Mouse (Mus musculus) stomach, embryonic 14.5 days (tissue): Measurements from ENCODE around the gene Tmem178. TPM values are rescaled to one million over a fixed set of nuclear protein-coding genes. Genes with fewer than 3 reads are reported as not detected.

Source experiments
- ATAC-seq: fragments of 200-750 bp; cut with Nextera tagmentation; 2 replicates; pipeline ENCODE4 v1.8.0; 2017; ENCODE audit warnings: low read depth, moderate TSS enrichment; ENCODE audit not compliant: insufficient number of reproducible peaks, insufficient read depth, low FRiP score
- H3K27ac ChIP-seq: fragments of 300-500 bp; sonication (generic); 2 replicates; pipeline ENCODE4 v1.5.1; 2014; ENCODE audit warnings: mild to moderate bottlenecking, low read length, moderate library complexity, mixed read lengths
- H3K27me3 ChIP-seq: fragments of 300-500 bp; sonication (generic); 2 replicates; pipeline ENCODE4 v1.6.1; 2014; ENCODE audit warnings: low read length, control low read depth, mixed read lengths; ENCODE audit not compliant: control insufficient read depth, insufficient read depth
- H3K36me3 ChIP-seq: fragments of 300-500 bp; sonication (generic); 2 replicates; pipeline ENCODE4 v1.6.1; 2014; ENCODE audit warnings: mild to moderate bottlenecking, control low read depth, low read length, moderate library complexity, mixed read lengths; ENCODE audit not compliant: control insufficient read depth, insufficient read depth
- H3K4me1 ChIP-seq: fragments of 300-500 bp; sonication (generic); 2 replicates; pipeline ENCODE4 v1.6.1; 2014; ENCODE audit warnings: low read length, control low read depth, mixed read lengths; ENCODE audit not compliant: control insufficient read depth, insufficient read depth
- H3K4me2 ChIP-seq: fragments of 300-500 bp; sonication (generic); replicated peaks from 2 replicates; pipeline ENCODE4 v1.6.1; 2014; ENCODE audit warnings: low read depth, low read length, control low read depth
- H3K4me3 ChIP-seq: fragments of 300-500 bp; sonication (generic); 2 replicates; pipeline ENCODE4 v1.5.1; 2014; ENCODE audit warnings: low read depth, low read length, control low read depth
- H3K9ac ChIP-seq: fragments of 300-500 bp; sonication (generic); replicated peaks from 2 replicates; pipeline ENCODE4 v1.6.1; 2014; ENCODE audit warnings: low read depth, mild to moderate bottlenecking, control low read depth, low read length, moderate library complexity, mixed read lengths
- H3K9me3 ChIP-seq: fragments of 300-500 bp; sonication (generic); 2 replicates; pipeline ENCODE4 v1.6.1; 2016; ENCODE audit warnings: low read depth, low read length, control low read depth; ENCODE audit not compliant: control insufficient read depth
- WGBS: fragments of 180-500 bp; shearing (Covaris S2); extraction: QIAGEN DNeasy Blood & Tissue Kit; methylation state at CpG from one replicate; pipeline ENCODE4 v1.1.7; 2014; 5-methylcytosine and 5-hydroxymethylcytosine counted together
- polyA plus RNA-seq: library from polyadenylated mRNA; unstranded; fragments of >200 nt; fragmentation: Nextera tagmentation; extraction: Ambion mirVana; gene quantifications from 2 replicates; pipeline ENCODE4 v1.2.1, GENCODE M21; 2014

Gene Tmem178
- polyA plus RNA-seq, 1 experiment from 2014 or later = 5.6 TPM

DNA sequence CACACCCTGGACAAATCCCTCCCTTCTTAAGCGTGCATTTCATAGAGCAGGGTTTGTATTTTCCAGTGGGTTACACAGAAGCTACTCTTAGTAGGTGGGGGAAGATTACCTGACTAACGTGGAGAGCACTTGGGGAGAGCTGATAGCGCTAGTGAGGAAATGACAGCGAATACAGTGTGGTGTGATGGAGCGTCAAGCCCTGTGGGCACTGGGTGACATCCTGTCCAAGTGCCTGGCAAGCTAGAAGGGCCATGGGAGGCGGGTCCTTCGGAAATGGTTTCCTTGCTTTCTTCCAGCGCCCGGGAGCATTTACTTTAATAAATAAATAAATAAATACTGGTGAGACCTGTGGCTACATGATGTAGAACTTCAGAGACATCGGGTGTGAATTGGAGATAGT, 5.5 kb downstream of the Tmem178 start:
- no peaks in the 10 kb centered on the region for H3K9me3 ChIP-seq
- no peak for ATAC-seq
- H3K9ac ChIP-seq = no peak overlapping the region
- H3K4me1 ChIP-seq = no peaks in the 10 kb centered on the region
- no peak overlapping the region for H3K4me2 ChIP-seq
- H3K27ac ChIP-seq = no peak overlapping the region
- no peak overlapping the region for H3K4me3 ChIP-seq
- H3K36me3 ChIP-seq = no peaks in the 10 kb centered on the region
- H3K27me3 ChIP-seq = peaks cover 3% of the 10 kb centered on the region; the same call in 1 of the 2 replicates
- 86% methylated on average over 10 of the region's 10 CpGs for WGBS

DNA sequence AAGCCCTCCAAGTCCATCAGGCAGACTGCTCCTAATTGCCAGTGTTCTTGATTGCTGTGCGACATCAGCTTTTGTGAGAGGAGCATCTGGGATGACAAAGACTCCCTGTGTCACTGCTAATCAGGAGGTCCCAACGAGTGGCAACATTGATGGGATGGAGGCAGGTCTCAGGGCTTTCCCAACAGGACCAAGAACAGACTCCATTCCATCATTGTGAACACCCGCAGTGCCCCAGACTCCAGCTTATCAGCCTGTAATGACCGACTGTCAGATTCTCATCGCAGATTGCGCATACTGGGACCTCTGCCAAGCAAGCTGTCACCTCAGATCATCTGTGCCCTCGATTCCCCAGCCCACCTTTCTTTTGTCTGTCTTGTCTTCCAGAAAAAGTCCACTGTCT, 7.9 kb downstream of the Tmem178 start:
- H3K27me3 ChIP-seq = no peaks in the 10 kb centered on the region
- no peaks in the 10 kb centered on the region for H3K9me3 ChIP-seq
- no peak overlapping the region for H3K4me3 ChIP-seq
- H3K4me1 ChIP-seq = no peaks in the 10 kb centered on the region
- WGBS = 67% methylated on average over 7 of the region's 7 CpGs
- no peaks in the 10 kb centered on the region for H3K36me3 ChIP-seq
- H3K9ac ChIP-seq = no peak overlapping the region
- H3K4me2 ChIP-seq = no peak overlapping the region
- no peak overlapping the region for H3K27ac ChIP-seq
- ATAC-seq = no peak

DNA sequence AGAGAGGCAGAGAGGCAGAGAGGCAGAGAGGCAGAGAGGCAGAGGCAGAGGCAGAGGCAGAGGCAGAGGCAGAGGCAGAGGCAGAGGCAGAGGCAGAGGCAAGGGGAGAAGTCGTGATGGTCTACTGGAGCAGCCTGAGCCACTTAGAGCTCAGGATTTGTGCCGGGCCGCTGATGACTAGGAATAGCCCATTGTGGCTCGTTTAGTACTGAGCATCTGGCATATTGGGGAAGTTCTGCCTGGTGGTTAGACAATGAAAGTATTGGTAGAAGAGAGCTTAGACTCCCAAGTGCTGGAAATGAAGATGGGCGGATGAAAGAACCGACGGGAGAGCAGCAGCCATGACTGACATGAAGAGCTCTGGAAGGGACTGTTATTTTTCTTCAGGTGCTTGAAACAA, 11.0 kb downstream of the Tmem178 start:
- 0 out of 2 replicates have a peak, but pooled peaks cover 3% of the 10 kb centered on the region for H3K4me1 ChIP-seq

DNA sequence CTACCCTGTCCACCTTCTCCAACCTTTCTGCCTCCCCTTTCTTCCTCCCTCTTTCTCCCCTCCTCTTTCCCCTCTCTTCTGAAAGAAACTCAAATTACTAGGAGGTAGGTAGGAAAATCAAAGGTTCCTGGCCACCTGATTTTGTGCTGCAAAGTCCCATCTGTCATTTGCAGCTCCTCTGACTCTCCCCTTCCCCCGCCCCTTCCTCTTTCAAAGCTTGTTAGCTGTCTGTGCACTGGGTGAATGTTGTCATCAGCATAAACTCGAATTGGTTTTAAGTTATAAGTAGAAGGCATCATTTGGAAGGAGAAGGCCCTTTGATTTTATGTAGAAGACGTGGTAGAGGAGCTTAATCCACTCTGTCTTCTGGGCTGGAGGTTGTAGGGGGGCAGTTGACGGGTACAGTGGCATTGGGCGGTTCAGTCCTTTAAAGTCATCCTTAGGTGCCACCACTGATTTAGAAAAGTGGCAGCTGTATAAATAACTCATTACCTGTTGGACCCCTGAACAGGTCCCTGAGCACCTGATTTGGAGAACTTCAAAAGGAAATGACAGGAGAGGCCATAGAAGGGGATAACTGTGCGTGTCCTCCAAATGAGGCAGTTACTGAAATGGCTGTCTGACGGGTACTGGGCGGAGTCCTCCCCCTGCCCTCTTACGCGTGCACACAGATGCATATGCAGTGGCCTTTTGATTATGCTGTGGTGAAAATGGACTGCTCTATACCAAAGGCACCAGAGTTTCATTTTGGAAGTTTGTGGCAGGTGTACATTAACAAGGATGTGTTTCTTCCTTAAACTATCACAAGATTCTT, 11.8 kb downstream of the Tmem178 start:
- H3K9me3 ChIP-seq = no peaks in the 10 kb centered on the region
- ATAC-seq = no peak
- H3K9ac ChIP-seq = no peak overlapping the region
- WGBS = 78% methylated on average over 10 of the region's 10 CpGs
- no peaks in the 10 kb centered on the region for H3K36me3 ChIP-seq
- 0 out of 2 replicates have a peak, but pooled peaks cover 3% of the 10 kb centered on the region for H3K4me1 ChIP-seq
- H3K27me3 ChIP-seq = no peaks in the 10 kb centered on the region
- H3K27ac ChIP-seq = no peak overlapping the region
- no peak overlapping the region for H3K4me2 ChIP-seq
- H3K4me3 ChIP-seq = no peak overlapping the region

More for the DNA sequence above, 11.0 kb downstream of the Tmem178 start:
- no peak for ATAC-seq
- no peak overlapping the region for H3K27ac ChIP-seq
- 82% methylated on average over 7 of the region's 7 CpGs for WGBS
- no peaks in the 10 kb centered on the region for H3K9me3 ChIP-seq
- no peaks in the 10 kb centered on the region for H3K36me3 ChIP-seq
- no peak overlapping the region for H3K4me3 ChIP-seq
- no peak overlapping the region for H3K4me2 ChIP-seq
- no peaks in the 10 kb centered on the region for H3K27me3 ChIP-seq
- H3K9ac ChIP-seq = no peak overlapping the region

DNA sequence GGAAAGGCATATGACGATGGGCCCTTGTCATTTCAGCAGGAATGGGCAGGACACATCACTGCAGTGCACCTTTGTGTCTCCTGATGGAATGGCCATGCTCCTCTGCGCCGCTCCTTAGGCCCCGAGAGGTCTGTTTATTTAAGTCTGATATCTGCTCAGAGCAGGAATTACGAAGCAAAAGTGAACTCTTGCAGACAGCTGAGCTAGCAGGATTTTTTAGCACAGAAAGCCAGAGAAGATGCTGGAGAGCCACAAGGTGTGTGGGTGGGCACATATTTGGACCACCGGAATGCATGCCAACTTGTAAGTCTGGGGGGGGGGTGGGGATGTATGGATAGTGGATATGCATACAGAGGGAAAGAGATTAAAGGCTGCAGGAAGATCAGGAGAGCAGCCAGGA, 13.9 kb downstream of the Tmem178 start:
- Histone ChIP-seq H3K9me3 (no peaks in the 10 kb centered on the region), H3K36me3 (no peaks in the 10 kb centered on the region), H3K4me2 (no peak overlapping the region), H3K4me3 (no peak overlapping the region), H3K27me3 (no peaks in the 10 kb centered on the region), H3K4me1 (0 out of 2 replicates have a peak, but pooled peaks cover 3% of the 10 kb centered on the region), H3K9ac (no peak overlapping the region), H3K27ac (no peak overlapping the region)
- WGBS = 30% methylated on average over 6 of the region's 6 CpGs
- no peak for ATAC-seq

DNA sequence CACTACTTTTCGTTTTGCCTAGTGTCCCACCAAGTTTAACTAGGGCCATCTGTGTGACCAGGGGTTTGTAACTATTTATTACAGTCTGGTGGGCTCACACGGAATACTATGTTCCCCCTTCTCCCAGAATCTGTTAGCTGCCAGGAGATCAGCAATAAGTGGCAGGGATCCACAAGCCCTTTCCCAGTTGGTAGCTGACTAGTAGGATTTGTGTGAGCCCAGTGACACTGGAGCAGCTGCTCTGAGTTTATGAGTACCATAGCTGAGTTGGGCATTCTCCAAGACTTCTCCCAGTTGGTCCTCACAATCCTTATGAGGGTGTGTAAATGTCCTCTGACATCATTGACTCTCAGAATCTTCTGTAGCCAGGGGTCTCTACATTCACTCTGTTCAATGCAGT, 15.4 kb downstream of the Tmem178 start:
- no peak overlapping the region for H3K4me2 ChIP-seq
- H3K4me3 ChIP-seq = no peak overlapping the region
- 73% methylated on average over 2 of the region's 2 CpGs for WGBS
- H3K36me3 ChIP-seq = no peaks in the 10 kb centered on the region
- no peak for ATAC-seq
- H3K9me3 ChIP-seq = no peaks in the 10 kb centered on the region
- H3K9ac ChIP-seq = no peak overlapping the region
- H3K4me1 ChIP-seq = 0 out of 2 replicates have a peak, but pooled peaks cover 3% of the 10 kb centered on the region
- no peaks in the 10 kb centered on the region for H3K27me3 ChIP-seq
- no peak overlapping the region for H3K27ac ChIP-seq

- H3K36me3 ChIP-seq = no peaks in the 10 kb centered on the region
- no peak overlapping the region for H3K9ac ChIP-seq
- ATAC-seq = no peak
- H3K9me3 ChIP-seq = no peaks in the 10 kb centered on the region
- no peak overlapping the region for H3K27ac ChIP-seq
- no peaks in the 10 kb centered on the region for H3K27me3 ChIP-seq
- no peaks in the 10 kb centered on the region for H3K4me1 ChIP-seq
- no peak overlapping the region for H3K4me2 ChIP-seq
- H3K4me3 ChIP-seq = no peak overlapping the region
- 41% methylated on average over 7 of the region's 7 CpGs for WGBS
Observed at GRCm38 (mm10) chr17:80967475-80967874, 23.0 kb downstream of the Tmem178 start.

DNA sequence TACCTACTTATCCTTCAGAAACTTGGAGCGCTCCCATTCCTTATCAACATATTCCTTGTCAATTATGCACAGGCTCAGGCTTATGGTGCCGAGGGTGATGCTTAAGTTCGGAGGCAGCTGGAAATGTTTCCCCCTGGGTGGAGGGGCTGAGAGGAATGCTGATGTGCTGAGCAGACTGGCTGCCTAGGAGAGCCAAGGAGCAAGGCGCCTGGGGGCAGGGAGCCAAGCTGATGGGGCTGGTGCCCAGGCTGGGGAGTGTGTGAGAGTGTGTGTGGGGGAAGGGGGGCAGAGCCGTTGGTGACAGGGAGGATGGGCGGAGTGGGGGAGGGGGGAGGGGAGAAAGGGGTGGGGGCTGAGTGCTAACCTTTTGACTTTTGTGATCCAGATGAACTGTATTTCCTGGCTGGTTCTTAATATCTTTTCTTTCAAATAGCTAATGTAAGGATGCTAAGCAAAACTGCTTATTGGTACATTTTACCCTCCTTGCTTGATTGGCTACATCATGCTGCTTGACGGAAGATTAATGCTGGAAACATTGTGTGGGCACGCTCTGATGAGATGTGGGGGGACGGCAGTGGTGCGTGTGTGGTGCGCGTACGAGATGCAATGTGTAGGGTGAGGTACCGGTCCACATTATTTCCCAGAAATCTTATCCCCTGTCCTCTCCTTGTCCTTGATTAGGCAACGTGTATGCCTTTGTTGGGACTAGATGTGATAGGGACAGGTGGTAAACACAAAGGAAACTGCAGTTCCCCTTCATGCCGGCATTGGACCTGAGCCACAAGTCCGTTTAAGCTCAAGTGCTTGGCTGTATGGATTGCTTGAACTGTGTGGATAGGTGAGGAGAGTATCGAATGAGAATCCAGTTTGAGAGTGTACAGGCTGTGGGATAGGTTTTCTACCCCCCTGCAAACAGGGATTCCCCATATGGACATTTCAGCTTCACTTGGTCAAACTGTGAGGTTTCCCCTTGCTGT, 25.5 kb downstream of the Tmem178 start:
- ATAC-seq = peak; percentile 67; the same call in 1 of the 2 replicates
- H3K27ac ChIP-seq = no peak overlapping the region

More for the DNA sequence above, 25.5 kb downstream of the Tmem178 start:
- H3K9me3 ChIP-seq = no peaks in the 10 kb centered on the region
- H3K36me3 ChIP-seq = no peaks in the 10 kb centered on the region
- WGBS = 56% methylated on average over 18 of the region's 18 CpGs
- H3K9ac ChIP-seq = no peak overlapping the region
- H3K4me3 ChIP-seq = no peak overlapping the region
- no peaks in the 10 kb centered on the region for H3K27me3 ChIP-seq
- H3K4me1 ChIP-seq = no peaks in the 10 kb centered on the region
- no peak overlapping the region for H3K4me2 ChIP-seq
